Mouse (Mus musculus): ENCODE results near the gene Anxa6.

Gene Anxa6

DNA sequence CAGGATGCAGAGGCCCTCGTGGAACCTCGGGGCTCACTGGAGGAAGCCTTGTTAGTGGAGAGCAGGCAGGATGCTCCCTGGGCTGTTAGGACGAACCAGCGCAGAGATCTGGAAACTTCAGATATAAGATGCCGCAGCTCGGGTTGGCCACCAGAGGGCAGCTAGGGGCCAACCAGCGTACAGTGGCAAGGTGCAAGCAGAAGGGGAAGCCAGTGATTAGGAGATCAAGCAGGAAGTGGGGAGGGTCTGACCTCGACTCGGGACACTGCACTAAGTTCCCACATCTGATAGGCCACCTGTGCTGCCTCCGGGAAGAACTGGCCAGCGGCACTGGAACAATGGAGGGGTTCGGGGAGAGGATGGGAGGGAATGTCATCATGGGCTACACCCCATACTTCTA, 35.0 kb downstream of the Anxa6 start:
- peak; percentile 54 for DNase-seq (ENCODE audit: low spot score)

DNA sequence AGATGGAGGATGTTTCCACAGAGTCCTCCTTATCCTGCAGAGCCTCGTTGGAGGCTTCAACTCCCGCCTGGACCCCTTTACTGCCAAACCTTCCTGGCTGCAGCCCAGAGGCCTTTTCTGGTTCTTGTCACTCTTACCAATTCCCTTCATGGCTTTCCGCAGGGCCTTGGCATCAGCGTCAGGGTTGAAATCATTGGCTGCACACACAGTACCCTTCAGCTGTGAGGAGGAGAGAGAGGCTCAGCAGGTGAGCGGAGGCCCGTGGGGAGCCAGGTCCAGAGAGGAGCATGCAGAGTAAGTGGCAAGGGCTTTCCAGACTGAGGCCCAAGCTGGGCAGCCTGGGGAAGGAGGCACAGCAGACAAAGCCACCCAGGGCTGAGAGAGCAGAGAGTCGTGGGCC, 37.1 kb downstream of the Anxa6 start:
- no peak for DNase-seq (ENCODE audit: low spot score)

DNA sequence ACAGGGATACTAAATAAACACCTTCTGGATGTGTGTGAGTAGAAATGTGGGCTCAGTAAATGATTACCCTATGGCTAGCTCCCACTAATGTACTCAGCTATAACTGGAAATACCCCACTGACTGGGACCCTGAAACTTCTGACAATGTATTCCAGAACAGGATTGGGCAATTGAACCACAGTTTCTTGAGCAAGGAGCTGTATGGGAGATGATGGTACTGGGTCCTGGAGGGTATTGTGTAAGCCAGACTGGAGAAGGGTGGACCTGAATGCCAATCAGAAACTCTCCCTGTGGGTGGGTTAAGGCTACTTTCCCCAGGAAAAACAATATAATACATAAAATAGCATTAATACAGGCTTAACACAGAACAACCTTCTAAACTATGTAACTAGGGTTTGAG, 43.3 kb downstream of the Anxa6 start:
- DNase-seq (ENCODE audit: low spot score): no peak

DNA sequence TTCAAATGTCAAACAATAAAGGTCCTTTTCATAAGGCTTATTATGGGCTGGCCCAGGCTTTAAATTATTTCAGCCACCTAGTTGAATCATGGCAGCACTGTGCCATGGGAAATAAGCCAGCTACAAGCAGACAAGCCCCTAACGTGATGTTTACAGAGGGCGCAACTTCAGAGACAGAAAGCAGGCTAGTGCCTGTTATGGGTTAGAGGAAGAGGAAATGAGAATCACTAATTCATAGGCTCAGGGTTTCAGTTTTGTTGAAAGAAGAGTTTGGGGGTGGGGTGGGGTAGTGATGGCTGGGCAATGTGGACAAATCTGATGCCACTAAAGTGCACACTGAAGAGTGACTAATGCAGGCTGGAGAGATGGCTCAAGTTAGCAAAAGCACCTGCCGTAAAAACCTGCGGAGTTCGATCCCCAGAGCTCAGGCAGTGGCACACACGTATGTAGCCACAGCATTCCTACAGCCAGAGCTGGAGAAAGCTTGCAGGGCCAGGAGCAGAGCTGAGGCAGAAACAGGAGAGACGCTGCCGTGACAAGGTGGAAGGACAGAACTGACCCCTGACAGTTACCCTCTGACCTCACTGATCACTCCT, 44.4 kb downstream of the Anxa6 start:
- DNase-seq (ENCODE audit: low spot score): no peak

DNA sequence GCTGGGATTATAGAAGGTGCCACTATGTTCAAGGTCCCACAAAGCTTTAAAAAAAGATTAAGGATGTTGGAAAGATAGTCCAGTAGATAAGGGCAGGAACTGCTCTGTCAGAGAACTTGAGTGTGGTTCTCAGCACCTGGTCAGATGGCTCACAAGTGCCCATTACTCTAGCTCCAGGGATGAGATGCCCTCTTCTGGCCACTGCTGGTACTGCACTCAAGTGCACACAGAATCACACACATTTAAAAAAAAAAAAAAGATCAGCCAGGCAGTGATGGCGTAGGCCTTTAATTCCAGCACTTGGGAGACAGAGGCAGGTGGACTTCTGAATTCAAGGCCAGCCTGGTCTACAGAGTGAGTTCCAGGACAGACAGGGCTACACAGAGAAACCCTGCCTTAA, 45.3 kb downstream of the Anxa6 start:
- peak; percentile 51 for DNase-seq (ENCODE audit: low spot score)

DNA sequence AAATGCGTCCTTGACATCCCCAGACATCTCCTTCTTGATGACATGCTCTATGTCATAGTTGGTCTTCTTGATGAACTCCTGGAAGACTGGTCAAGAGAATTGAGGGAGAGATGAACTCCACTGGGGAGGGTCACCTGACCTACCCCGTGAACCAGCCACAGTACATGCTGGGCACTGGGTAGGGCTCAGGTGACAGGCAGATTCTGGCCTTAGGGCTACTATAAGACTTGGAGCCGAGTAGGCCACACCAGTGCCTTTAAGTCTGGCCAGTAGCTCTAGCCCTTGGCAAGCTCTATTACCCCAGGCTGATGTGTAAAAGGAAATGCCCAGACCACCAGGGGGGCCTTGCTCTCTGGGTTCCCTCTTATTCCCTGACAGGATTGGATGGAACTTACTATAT, 48.2 kb downstream of the Anxa6 start:
- DNase-seq (ENCODE audit: low spot score): no peak

DNA sequence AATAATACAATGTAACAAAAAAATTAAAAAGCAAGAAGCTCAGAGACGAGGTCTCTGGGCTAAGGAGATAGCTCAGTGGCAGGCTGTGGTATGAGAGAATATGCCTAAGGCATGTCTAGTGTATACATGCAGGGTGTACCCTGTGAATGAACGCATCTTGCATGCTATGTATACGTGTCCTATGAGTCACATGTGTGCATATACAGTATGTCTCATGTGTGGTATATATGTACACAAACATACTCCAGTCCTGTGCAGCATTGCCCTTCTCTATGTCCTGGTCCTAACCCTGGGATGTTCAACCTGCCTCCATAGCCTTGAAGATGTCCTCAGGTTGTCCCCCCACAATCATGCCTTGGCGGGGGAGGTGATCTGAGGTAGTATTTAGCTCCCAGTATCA, 48.7 kb downstream of the Anxa6 start:
- no peak for DNase-seq (ENCODE audit: low spot score)

DNA sequence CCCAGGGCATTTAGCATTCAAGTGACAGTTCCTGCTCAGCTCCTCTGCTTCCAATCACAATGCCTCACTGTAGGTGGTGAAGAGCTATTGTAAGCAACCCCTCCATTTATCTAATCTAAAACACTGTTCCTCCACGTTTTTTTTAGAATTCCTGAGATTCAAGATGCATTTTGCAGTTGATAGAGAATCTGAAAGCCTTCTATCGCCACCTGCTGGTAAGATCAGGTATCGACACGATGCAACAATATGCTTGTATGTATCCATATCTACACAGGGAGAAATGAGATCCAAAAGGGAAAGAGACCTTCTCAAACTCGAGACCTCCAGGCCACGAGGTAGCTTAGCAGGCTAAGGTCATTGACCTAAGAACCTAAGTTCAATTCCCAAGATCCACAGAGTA, 49.2 kb downstream of the Anxa6 start:
- DNase-seq (ENCODE audit: low spot score): peak; percentile 82

DNA sequence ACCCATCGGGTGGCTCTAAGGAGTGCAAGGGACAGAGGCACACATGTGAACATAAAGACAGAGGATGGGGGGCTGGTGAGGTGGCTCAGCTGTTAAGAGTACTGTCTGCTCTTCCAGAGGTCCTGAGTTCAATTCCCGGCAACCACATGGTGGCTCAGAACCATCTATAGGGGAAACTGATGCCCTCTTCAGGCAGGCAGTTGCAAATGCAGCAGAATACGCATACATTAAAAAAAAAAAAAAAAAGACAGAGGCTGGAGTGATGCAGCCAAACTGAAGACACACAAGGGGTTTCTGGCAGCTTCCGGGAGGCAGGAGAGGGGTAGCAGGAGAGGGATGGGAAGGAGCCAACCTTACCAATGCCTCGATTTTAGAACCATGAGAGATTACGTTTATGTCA, 50.7 kb downstream of the Anxa6 start:
- no peak for DNase-seq (ENCODE audit: low spot score)

DNA sequence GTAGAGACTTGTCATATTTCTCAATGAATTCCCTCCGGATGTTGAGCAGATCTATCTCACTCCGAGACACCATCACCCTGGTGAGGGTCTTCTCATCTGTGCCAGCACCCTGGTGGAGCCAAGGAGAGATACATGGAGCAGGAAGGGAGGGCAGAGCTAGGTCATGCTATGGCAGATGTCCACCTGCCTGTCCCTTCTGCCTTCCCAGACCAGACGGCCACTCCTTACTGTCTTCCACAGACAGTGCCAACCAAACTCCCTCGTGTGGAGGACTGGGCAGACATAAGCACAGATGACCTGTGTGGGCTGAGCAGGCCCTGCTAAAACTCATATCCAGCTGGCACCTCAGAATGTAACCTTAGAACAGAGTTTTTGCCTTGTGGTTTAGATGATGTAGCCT, 51.6 kb downstream of the Anxa6 start:
- DNase-seq (ENCODE audit: low spot score): no peak

DNA sequence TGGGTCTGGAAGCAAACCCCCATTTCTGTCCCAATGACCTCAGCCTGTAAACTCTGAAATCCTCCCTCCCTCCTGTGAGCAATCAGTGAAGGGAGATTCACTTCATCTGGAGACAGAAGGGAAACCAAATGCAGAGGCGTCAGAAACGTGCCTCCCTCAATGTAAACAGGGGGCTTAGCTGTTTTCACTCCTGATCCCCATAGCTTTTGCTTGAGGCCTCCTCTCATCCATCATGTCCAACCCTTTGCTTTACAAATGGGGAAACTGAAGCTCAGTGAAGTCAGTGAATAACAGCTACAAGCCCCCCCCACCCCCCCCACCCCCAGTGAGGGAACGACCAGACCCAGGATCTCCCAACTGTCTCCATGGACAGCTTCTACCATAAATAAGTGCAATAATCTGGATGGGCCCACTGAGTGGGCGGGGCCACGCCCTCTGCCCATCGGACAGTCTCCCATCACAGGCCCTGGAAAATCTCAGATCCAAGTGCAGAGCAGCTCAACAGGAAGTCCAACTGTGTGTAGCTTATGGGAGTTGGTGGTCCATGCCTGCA, 55.8 kb downstream of the Anxa6 start:
- no peak for DNase-seq (ENCODE audit: low spot score)

DNA sequence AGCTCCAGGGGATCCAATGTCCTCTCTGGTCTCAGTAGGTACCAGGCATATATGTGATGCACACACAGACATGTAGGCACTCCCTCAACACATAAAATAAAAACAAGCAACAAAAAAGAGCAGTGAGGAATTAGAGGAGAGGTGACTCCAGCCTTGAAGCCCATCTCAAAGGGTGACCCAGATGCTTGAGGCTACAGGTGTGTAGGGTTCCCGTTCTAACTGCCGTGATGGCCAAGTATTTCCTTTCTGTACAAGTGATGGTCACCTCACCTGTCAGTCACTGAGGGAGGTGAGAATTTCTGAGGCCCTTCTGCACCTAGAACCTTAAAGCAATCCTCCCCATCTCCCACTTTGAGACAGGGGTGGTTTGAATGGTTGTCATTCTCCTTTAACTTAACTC, 56.9 kb downstream of the Anxa6 start:
- no peak for DNase-seq (ENCODE audit: low spot score)

- no peak for DNase-seq (ENCODE audit: low spot score)
Measured at GRCm38 (mm10) chr11:54975756-54976155, 57.5 kb downstream of the Anxa6 start.

DNA sequence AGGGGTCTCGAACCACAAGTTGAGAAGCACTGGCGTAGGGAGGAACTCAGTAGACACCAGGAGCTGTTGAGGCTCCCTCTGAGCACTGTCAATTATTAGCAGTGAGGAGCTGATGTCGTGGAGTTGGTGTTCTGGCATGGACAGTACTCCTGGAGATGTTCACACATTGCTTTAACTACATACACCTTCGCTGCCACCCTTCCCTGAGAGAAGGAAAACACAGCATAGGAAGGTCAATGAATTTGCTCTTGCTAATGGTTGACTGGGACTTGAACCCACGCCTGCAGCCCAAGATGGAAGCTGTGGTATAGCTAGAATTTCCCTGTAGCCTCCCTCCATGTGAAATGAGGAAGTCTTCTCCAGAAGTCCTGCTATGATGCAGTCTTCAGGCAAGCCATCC, 57.9 kb downstream of the Anxa6 start:
- DNase-seq (ENCODE audit: low spot score): no peak

DNA sequence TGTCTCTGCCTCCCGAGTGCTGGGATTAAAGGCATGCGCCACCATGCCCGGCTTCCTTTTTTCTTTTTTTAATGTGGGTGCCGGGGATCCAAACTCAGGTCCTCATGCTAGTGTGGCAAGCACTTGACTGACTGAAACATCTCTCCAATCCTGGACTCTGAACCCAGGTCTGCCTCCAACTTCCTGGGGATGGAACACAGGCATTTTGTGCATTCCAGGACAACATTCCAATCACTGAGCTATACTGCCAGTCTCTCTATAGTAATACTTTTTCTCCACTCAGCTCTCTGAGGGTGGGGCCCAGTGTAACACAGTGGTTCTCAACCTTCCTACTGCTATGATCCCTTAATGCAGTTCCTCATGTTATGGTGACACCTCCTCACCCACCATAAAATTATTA, 58.6 kb downstream of the Anxa6 start:
- no peak for DNase-seq (ENCODE audit: low spot score)

GRCm38 (mm10) chr11:54973481-54974212, 59.6 kb downstream of the Anxa6 start:
- peak; percentile 39 for DNase-seq (ENCODE audit: low spot score)

- no peak for DNase-seq (ENCODE audit: low spot score)
Measured at GRCm38 (mm10) chr11:54972789-54973188, 60.5 kb downstream of the Anxa6 start.

- DNase-seq (ENCODE audit: low spot score): peak; percentile 45
Measured at GRCm38 (mm10) chr11:54972049-54972723, 61.1 kb downstream of the Anxa6 start.

- no peak for DNase-seq (ENCODE audit: low spot score)
Measured at GRCm38 (mm10) chr11:54971365-54972048, 61.7 kb downstream of the Anxa6 start.

GRCm38 (mm10) chr11:54965234-54965633, 68.0 kb downstream of the Anxa6 start:
- no peak for DNase-seq (ENCODE audit: low spot score)

- peak; percentile 37 for DNase-seq (ENCODE audit: low spot score)
Measured at GRCm38 (mm10) chr11:54962810-54963209, 70.4 kb downstream of the Anxa6 start, which contains the start of gene Tnip1. Gene Tnip1, minus strand, starts transcription at chr11:54962917.

DNA sequence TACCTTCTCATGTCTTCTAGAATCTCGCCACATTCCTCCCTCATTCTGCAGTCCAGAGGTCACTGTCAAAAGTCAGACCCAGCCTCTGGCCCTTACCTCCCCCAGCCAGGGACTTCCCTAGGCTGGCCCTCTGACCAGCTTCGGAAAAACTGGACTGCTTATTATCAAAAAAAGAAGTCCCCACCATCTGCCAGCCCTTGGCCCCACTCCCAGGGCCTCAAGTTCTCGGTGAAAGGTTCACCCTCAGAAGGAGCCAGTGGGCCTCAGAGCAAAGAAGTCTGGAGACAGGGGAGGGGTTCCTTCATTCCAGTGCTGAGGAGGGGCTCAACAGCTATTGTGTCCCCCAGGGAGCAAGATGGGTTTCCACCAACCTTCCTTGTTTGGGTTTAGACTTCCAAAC, 71.3 kb downstream of the Anxa6 start:
- DNase-seq (ENCODE audit: low spot score): peak; percentile 93

Data from adipocyte (in vitro differentiated cells).